Mouse (Mus musculus) gastrocnemius, adult 2 months (tissue): Measurements from ENCODE around the gene Gm14403. TPM values are rescaled to one million over a fixed set of nuclear protein-coding genes. Genes with fewer than 3 reads are reported as not detected.
"Not testable (repeated sequence)": the region's sequence is repeated elsewhere in the genome, so short reads cannot be mapped to it uniquely, and the experiment has no call there.

ENCODE experiments used
- DNase-seq: peaks from one replicate; pipeline ENCODE4 v3.0.0; 2022
- H3K27ac ChIP-seq: fragments of 200-600 bp; 2 replicates; pipeline ENCODE4 v1.8.1; 2022; ENCODE audit warnings: mild to moderate bottlenecking
- H3K4me3 ChIP-seq: fragments of 200-600 bp; 2 replicates; pipeline ENCODE4 v1.8.1; 2022; ENCODE audit warnings: mild to moderate bottlenecking, moderate library complexity
- intact Hi-C: fragments of 180-260 bp; cut with DNase I; formaldehyde crosslinking; loops from one replicate; pipeline ENCODE4 v1.15.1; 2025
- long read RNA-seq, 2 experiments: library from polyadenylated mRNA; stranded (forward); transcript quantifications; one replicate each; pipeline ENCODE4 v2.0.0; 2021
- total RNA-seq, 2 experiments: library from RNA; stranded (reverse); gene quantifications; 2 replicates each; pipeline ENCODE4 v1.2.3; 2021

Gene Gm14403
- total RNA-seq: 10 to 100 TPM; 27.6 to 42.9 TPM
- long read RNA-seq, experiment 1, partial matches to known transcripts: 3 of 25 reads
- long read RNA-seq, experiment 1, other reads (novel, unspliced or antisense): 19 of 25 reads
- long read RNA-seq, experiment 2, partial matches to known transcripts: 2 of 18 reads
- long read RNA-seq, experiment 2, other reads (novel, unspliced or antisense): 16 of 18 reads

DNA sequence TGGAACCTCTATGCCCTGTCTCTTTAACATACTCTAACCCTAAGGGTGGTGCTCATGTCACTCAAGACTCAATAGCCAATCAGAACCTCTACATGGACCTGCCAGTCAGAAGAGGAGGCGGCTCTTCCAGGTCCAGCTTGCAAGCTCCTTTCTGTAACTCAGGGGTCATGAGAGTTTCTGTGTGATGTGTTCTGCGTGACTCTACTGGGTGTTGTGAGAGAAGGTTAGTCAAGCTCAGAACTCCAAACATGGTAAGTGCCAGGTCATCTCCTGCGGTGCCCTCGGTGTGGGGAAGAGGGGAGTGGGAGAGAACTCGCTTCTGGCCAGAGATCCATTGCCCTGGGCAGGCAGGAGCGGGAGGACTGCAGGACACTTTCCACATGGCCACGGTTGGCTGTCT is at the start of gene Gm14403:
TSS of gene Gm14403 (plus strand) at position 149 of the 400 bp plus-strand sequence.
- Histone ChIP-seq H3K27ac (peak within 1 kb of the TSS; percentile 78), H3K4me3 (peak within 1 kb of the TSS; percentile 77)
- intact Hi-C loops: not testable (repeated sequence)
- peak; percentile 43 for DNase-seq

- intact Hi-C loops: not testable (repeated sequence)
Observed at GRCm38 (mm10) chr2:177464676-177465075, 33.3 kb upstream of the Gm14403 start, which contains the start of gene Zfp970. Gene Zfp970, plus strand, starts transcription at chr2:177464733.

DNA sequence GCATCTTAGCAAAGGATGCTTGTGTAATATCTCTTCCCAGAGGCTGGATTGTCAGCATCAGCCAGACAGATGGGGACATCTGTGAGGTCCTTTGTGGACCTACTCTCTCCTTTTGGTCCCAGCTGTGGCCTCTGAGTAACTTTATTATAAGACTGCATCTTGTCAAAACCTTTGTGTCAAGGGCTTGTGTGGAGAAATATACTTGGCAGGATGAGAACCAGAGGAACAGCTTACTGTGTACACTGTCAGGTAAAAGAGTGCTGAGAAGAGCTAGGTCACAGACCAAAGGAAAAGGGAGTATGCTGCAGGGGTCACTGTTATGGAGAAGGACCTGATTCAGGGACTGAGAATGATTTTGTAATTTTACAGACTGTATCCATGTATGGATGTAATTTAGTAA is 29.8 kb upstream of the Gm14403 start:
- intact Hi-C loops, H3K27ac ChIP-seq, H3K4me3 ChIP-seq, DNase-seq: not testable (repeated sequence)

More at GRCm38 (mm10) chr2:177464676-177465075, 33.3 kb upstream of the Gm14403 start, which contains the start of gene Zfp970:
- Histone ChIP-seq H3K4me3 (peak within 1 kb of the TSS; percentile 70), H3K27ac (peak within 1 kb of the TSS; percentile 84)
- DNase-seq: peak; percentile 31

- H3K27ac ChIP-seq, intact Hi-C loops, H3K4me3 ChIP-seq, DNase-seq: not testable (repeated sequence)
Observed at GRCm38 (mm10) chr2:177472261-177472660, 25.8 kb upstream of the Gm14403 start.

DNA sequence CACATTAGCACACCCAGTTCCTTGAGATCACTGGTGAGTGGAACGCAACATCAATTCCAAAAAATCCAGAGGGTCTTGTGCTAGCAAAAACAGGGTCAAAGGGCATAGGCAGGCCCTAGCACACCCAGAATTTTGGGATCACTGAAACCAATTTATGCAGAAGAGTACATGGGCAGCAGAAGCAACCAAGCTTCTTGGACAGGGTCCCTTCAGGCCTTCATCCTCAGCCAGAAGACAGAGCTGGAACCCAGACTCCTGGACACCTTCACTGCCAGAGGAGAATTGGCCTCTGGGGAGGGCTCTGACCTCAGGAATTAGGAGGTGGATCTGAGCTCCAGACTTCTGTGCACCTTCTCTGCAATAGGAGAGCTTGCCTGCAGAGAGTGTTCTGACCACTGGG is 16.0 kb upstream of the Gm14403 start:
- DNase-seq, H3K27ac ChIP-seq, H3K4me3 ChIP-seq, intact Hi-C loops: not testable (repeated sequence)

DNA sequence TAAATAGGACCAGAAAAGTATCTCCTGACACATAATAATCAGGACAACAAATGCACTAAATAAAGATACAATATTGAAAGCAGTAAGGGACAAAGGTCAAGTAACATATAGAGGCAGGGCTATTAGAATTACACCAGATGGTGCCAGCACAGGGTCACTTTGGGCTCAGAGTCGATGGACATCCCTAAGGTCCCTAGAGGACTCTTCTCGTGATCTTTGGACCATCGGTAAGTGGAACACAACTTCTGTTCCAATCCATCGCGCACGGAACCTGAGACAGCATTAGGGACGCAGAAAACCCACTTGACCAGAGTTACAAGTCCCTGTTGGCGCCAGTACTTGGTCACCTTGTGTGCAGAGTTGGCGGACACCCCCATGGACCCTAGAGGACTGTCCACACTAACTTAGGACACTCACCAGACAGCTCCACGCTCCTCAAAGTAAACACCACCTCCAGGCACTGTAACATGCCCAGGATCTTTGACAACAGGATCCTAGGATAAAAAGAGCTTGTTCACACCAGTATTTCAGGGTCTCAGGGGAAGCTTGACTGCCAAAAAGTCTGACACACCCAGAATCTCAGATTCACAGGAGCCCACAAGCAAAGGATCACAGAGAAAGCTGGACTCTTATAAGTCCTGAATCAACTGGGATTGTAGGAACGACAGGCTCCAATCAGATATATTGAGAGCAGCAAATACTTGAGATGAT is 14.6 kb upstream of the Gm14403 start:
- H3K4me3 ChIP-seq, H3K27ac ChIP-seq, intact Hi-C loops, DNase-seq: not testable (repeated sequence)

GRCm38 (mm10) chr2:177499182-177499581 is 1.2 kb downstream of the Gm14403 start:
- intact Hi-C loops, DNase-seq, H3K27ac ChIP-seq: not testable (repeated sequence)
- peak overlapping the region; percentile 32 for H3K4me3 ChIP-seq

DNA sequence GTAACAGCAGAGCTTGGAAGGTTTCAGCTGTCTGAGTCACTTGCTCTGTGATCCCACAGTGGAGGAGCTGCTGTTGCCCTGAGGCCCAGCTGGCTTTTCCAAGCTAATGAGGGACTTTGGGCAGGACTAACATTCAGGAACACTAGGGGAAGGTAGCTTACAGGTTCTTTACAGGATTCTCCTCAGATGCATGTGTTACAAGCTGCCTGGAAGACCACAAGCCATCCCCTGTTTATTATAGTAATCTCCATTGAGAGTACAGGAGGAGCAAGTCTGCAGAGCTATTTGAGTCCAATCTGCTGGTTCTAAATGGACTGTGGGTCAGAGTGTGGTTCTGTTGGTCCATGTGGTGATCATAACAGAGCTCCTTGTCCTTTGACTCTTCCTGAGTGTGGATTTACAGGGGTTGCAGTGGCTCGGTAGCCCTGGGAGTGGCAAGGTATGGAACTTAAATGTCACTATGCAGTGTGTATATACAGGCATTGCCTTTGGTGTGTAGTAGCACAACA is 7.2 kb downstream of the Gm14403 start:
- H3K4me3 ChIP-seq, DNase-seq, intact Hi-C loops, H3K27ac ChIP-seq: not testable (repeated sequence)

GRCm38 (mm10) chr2:177511381-177511780 is 13.4 kb downstream of the Gm14403 start:
- H3K4me3 ChIP-seq, DNase-seq, intact Hi-C loops, H3K27ac ChIP-seq: not testable (repeated sequence)

GRCm38 (mm10) chr2:177511972-177512371 is 14.0 kb downstream of the Gm14403 start:
- intact Hi-C loops, H3K4me3 ChIP-seq, H3K27ac ChIP-seq, DNase-seq: not testable (repeated sequence)

DNA sequence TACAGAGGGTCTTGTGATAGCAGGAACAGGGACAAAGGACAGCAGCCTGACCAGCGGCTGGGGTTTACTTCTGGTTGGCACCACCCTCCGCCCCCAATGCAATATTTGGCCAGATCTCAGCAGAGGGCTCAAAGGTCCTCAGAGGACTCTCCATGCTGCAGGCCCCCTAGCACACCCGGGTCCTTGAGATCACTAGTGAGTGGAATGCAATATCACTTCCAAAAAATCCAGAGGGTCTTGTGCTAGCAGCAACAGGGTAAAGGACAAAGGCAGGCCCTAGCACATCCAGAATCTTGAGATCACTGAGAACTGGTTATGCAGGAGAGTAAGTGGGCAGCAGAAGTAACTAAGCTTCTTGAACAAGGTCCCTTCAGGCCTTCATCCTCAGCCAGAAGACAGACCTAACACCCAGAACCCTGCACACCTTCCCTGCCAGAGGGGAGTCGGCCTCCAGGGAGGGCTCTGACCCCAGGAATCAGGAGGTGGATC is 16.0 kb downstream of the Gm14403 start:
- H3K27ac ChIP-seq, H3K4me3 ChIP-seq, DNase-seq, intact Hi-C loops: not testable (repeated sequence)

DNA sequence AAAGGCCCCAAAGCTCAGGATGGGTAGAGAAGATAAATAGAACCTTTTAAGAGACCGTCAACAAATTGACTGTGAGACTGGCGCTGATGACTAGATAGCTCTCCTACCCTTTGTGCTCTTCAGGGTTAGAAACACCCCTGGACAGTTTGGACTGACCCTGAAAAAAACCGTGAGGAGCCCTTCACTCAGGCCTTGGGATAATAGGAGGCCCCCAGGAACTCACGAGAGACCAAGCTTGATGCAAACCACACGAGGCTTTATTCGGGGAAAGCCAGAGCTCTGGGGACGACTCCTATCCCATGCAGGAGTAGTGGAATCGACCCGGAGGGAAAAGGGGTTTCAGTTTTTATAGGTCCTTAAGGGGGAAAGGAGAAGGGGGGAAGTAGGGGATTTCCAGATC is 19.7 kb downstream of the Gm14403 start:
- DNase-seq, H3K27ac ChIP-seq, H3K4me3 ChIP-seq, intact Hi-C loops: not testable (repeated sequence)

DNA sequence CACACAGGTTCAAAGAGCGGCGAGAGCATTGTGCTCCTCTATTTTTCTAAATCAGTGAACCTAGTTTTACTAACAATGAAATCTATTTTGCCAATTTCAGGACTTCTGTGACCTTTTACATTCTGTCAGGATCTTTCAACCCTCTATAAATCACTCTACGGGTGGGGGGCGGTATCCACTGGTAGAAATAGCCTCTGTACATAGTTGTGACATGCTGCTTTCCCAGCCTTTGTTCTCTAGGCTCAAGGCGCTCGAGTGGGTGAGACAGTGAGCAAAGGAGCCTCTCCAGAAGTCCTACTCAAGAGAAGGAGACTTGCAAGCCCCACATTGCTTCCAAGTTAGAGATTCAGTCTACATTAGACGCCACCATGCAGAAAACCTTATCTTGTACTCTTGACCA is 20.3 kb downstream of the Gm14403 start:
- DNase-seq, intact Hi-C loops, H3K4me3 ChIP-seq, H3K27ac ChIP-seq: not testable (repeated sequence)

DNA sequence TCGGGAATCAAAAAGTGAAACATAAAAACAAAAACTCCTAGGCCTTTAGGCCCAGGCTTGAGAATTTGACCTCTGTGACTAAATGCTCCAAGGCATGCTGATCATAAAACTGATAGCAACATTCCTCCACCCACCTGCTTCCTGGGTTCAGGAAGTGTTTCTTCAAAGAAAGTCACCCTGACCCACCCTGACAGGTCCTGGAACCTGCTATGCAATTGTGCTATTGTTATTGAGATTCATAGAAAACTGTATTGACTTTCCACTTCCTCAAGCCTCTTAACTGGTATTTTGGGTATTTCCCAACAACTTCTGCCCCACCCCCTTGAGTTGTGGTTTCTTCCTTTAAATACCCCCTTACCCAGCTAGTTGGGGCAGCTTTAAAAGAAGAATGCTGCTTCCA is 20.9 kb downstream of the Gm14403 start:
- H3K27ac ChIP-seq, DNase-seq, H3K4me3 ChIP-seq, intact Hi-C loops: not testable (repeated sequence)
